In the genomic region with DNA sequence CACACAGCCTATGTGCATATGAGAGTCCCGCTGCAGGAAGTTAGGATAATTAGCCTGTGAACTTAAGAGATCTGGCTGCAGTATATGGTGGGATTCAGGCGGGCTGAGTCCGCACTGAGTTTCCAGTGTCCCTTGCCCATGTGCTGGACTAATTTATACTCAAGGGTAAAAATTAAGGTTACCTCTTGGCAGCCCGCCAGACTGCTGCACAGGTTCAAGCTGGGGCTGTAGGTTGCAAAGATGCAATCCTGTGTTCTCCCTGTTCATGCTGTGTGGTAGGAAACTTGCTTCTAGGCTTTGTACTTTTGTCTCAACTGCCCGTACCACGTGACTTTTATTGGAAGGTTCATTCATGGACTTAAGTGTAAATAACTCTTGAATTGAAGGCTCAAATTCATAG, we compare ENCODE assay signal across 11 mouse cellular contexts. TPM values are rescaled to one million over a fixed set of nuclear protein-coding genes. Genes with fewer than 3 reads are reported as not detected.
DNase-seq lines count a peak whose midpoint lies in the region; ATAC-seq and TF ChIP-seq lines count a peak whose summit lies in the region.
"Had no signal": no experiment of that assay in that cellular context is flagged by ENCODE, and none has a peak within 500 bp of the region (broad histone marks: within the 10 kb centered on the region; RNA-seq: fewer than 3 reads in every experiment).

No protein-coding gene starts in this region.

- no peaks in the 10 kb centered on the region for H3K36me3 ChIP-seq in midbrain, embryonic 15.5 days (replicated peaks)
- no peaks in the 10 kb centered on the region for H3K36me3 ChIP-seq in midbrain, postnatal 0 days (ENCODE audit: insufficient read depth, low read length)
- H3K36me3 ChIP-seq in myocyte (ENCODE audit: control insufficient read depth, insufficient read depth), result no peaks in the 10 kb centered on the region

- H3K9me3 ChIP-seq in midbrain, embryonic 15.5 days, result no peaks in the 10 kb centered on the region
- no peaks in the 10 kb centered on the region for H3K9me3 ChIP-seq in midbrain, postnatal 0 days (ENCODE audit: low read length)

- H3K27ac ChIP-seq in midbrain, embryonic 15.5 days, result 0 out of 2 replicates have a peak overlapping the region, but pooled peaks have one; percentile 29
- H3K27ac ChIP-seq in midbrain, postnatal 0 days (ENCODE audit: low read depth, low read length), result no peak overlapping the region

- TF ChIP-seq CTCF in midbrain, postnatal 0 days (IDR thresholded peaks at IDR 0.05), result no peak

- ATAC-seq in midbrain, embryonic 15.5 days (replicated peaks), result no peak; the same call in 1 of the 2 replicates
- ATAC-seq in midbrain, postnatal 0 days (ENCODE audit: low FRiP score), result no peak
- no peak for ATAC-seq in megakaryocyte, adult 5-6 weeks (ENCODE audit: poor library complexity, severe bottlenecking)
- ATAC-seq: intestine, postnatal 0 days; liver, postnatal 0 days had no signal

- no peaks in the 10 kb centered on the region for H3K79me2 ChIP-seq in myocyte (ENCODE audit: control insufficient read depth, insufficient read depth)

- H3K4me3 ChIP-seq in midbrain, embryonic 15.5 days, result no peak overlapping the region
- no peak overlapping the region for H3K4me3 ChIP-seq in midbrain, postnatal 0 days (ENCODE audit: low read depth, low read length)
- no peak overlapping the region for H3K4me3 ChIP-seq in myocyte

- DNase-seq in adrenal gland, postnatal 14 days, result peak; percentile 15
- DNase-seq in adrenal gland, adult 18-20 months (ENCODE audit: low spot score in 2 of 2), result no peak
- DNase-seq in midbrain, postnatal 0 days (ENCODE audit: low spot score), result no peak
- DNase-seq in kidney, adult 8-10 months, result peak; percentile 27 to 32
- no peak for DNase-seq in cerebellum, postnatal 25 days
- DNase-seq: cerebellum, adult 18-20 months; liver, postnatal 0 days had no signal

- no peak overlapping the region for H3ac ChIP-seq in myocyte (ENCODE audit: control insufficient read depth, insufficient read length)

- no peak for TF ChIP-seq POLR2A in myocyte (IDR thresholded peaks at IDR 0.05; ENCODE audit: insufficient read length, low read depth)

- H3K9ac ChIP-seq in midbrain, embryonic 15.5 days, result no peak overlapping the region
- H3K9ac ChIP-seq in midbrain, postnatal 0 days (replicated peaks; ENCODE audit: low read length, poor library complexity, severe bottlenecking), result no peak overlapping the region
- H3K9ac ChIP-seq: liver, postnatal 0 days had no signal

- no peak overlapping the region for H3K4me2 ChIP-seq in midbrain, embryonic 15.5 days
- no peak overlapping the region for H3K4me2 ChIP-seq in midbrain, postnatal 0 days (ENCODE audit: low read depth, low read length, poor library complexity, severe bottlenecking)
- H3K4me2 ChIP-seq in myocyte (ENCODE audit: low read depth), result peak overlapping the region; percentile 56

- no peaks in the 10 kb centered on the region for H3K27me3 ChIP-seq in midbrain, embryonic 15.5 days (replicated peaks)
- no peaks in the 10 kb centered on the region for H3K27me3 ChIP-seq in midbrain, postnatal 0 days (ENCODE audit: insufficient read depth, low read length)
- no peaks in the 10 kb centered on the region for H3K27me3 ChIP-seq in myocyte (ENCODE audit: control insufficient read depth, insufficient read depth, insufficient read length)

- 64% methylated on average over 6 of the region's 6 CpGs for WGBS in midbrain, embryonic 15.5 days
- 63% methylated on average over 6 of the region's 6 CpGs for WGBS in midbrain, postnatal 0 days

- H3K4me1 ChIP-seq in midbrain, embryonic 15.5 days, result peaks cover 13% of the 10 kb centered on the region; the same call in 1 of the 2 replicates
- H3K4me1 ChIP-seq in midbrain, postnatal 0 days (ENCODE audit: insufficient read depth, low read length), result no peaks in the 10 kb centered on the region

TF ChIP-seq in myocyte, 11 proteins besides CTCF, POLR2A, EP300 and RAD21:
- no peak for TF ChIP-seq E2F4 (IDR thresholded peaks at IDR 0.05; ENCODE audit: insufficient read depth)
- TF ChIP-seq USF1 (IDR thresholded peaks at IDR 0.05; ENCODE audit: low read depth), result peak; percentile 52

RNA-seq across cellular contexts. Expression of gene Gm10260, which starts 3.0 kb away (rescaled TPM):
- 242 and 293 TPM in 2 replicates for total RNA-seq in adrenal gland, postnatal 14 days (2021)
- 100 to 1,000 TPM; 200 to 210 TPM for total RNA-seq in adrenal gland, adult 18-20 months (2021)
- polyA plus RNA-seq in midbrain, embryonic 15.5 days (2015; fragmentation: Nextera tagmentation; extraction: Ambion mirVana), result 0.96 and 5.1 TPM in 2 replicates
- 20.2 and 50.0 TPM in 2 replicates for total RNA-seq in midbrain, postnatal 0 days (2014; rRNA removed)
- polyA plus RNA-seq in midbrain, postnatal 0 days (2015; fragmentation: Nextera tagmentation; extraction: Ambion mirVana), result 2.0 and 4.3 TPM in 2 replicates
- polyA plus RNA-seq in myocyte (2012; fragmentation: generic; extraction: Trizol), result 4,315 TPM
- 15.1 and 15.7 TPM in 2 replicates for total RNA-seq in megakaryocyte, adult 5-6 weeks (2015)
- 18.9 and 21.2 TPM in 2 replicates for total RNA-seq in megakaryocyte, adult 5-6 weeks (2017)

Comparison
In these comparisons a context has a peak if more than half of its experiments do, and no peak if none do; other contexts are left out.
1. DNase-seq: peak in adrenal gland, postnatal 14 days (single experiment) and kidney, adult 8-10 months (2 of 2); none in adrenal gland, adult 18-20 months (0 of 2), midbrain, postnatal 0 days (single experiment) and cerebellum, postnatal 25 days (0 of 2).